Mouse (Mus musculus): ENCODE data around the gene Ccdc125.

DNA sequence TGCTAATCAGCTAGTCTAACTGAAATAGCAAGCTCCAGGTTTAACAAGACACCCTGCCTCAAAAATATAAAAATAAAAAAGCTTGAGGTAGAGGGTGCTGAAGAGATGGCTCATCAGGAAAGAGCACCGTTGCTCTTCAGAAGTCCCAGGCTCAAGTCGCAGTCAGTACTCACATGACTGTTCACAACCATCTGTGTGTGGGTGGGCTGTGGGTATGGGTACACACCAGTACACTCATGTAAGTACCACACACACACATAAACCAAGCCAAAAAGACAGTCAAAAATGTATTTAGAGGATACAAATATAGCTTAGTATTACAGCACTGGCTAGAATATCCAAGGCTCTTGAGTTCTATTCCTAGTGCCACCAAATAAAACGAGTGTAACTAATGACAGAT, 76.6 kb downstream of the Ccdc125 start:
- TF ChIP-seq CTCF (IDR thresholded peaks at IDR 0.05; ENCODE audit: control insufficient read depth, insufficient read depth, insufficient replicate concordance, low read depth, low read length) (no peak), POLR2A (IDR thresholded peaks at IDR 0.05; ENCODE audit: control insufficient read depth, low read depth, low read length) (no peak)

All from testis, adult 2 months (tissue).